Mouse (Mus musculus) heart, postnatal 25 days (tissue): ENCODE measurements around the gene Camk1d. TPM values are rescaled to one million over a fixed set of nuclear protein-coding genes. Genes with fewer than 3 reads are reported as not detected.
"Not testable (repeated sequence)": the region's sequence is repeated elsewhere in the genome, so short reads cannot be mapped to it uniquely, and the experiment has no call there.

Experiments
- DNase-seq: peaks from one replicate; pipeline ENCODE4 v3.0.0; 2022; ENCODE audit warnings: low spot score
- intact Hi-C: fragments of 180-260 bp; cut with DNase I; formaldehyde crosslinking; loops from one replicate; pipeline ENCODE4 v1.15.1; 2025
- total RNA-seq, 2 experiments: library from RNA; stranded (reverse); gene quantifications; 2 replicates each; pipeline ENCODE4 v1.2.3; 2021

Camk1d gene
- total RNA-seq, 2 experiments from 2014 or later = 4.6 to 5.3 TPM

- no peak for DNase-seq
- intact Hi-C loops = no loop called here
These were observed 82.5 kb downstream of the Camk1d start for GRCm38 (mm10) chr2:5631676-5632354.

- intact Hi-C loops = no loop called here
These were observed 83.6 kb downstream of the Camk1d start for GRCm38 (mm10) chr2:5630710-5631109.

GRCm38 (mm10) chr2:5624379-5624778 is 89.9 kb downstream of the Camk1d start:
- intact Hi-C loops = no loop called here
- DNase-seq = no peak

More at GRCm38 (mm10) chr2:5630710-5631109, 83.6 kb downstream of the Camk1d start:
- no peak for DNase-seq

- DNase-seq = no peak
- intact Hi-C loops = no loop called here
These were observed 95.9 kb downstream of the Camk1d start for GRCm38 (mm10) chr2:5618361-5618896.

- DNase-seq = peak; percentile 44
- intact Hi-C loops = no loop called here
These were observed 99.4 kb downstream of the Camk1d start for GRCm38 (mm10) chr2:5614896-5615295.

- DNase-seq = no peak
- intact Hi-C loops = no loop called here
These were observed 100.0 kb downstream of the Camk1d start for GRCm38 (mm10) chr2:5614308-5614705.

GRCm38 (mm10) chr2:5613651-5614307 is 100.5 kb downstream of the Camk1d start:
- intact Hi-C loops = no loop called here
- DNase-seq = peak; percentile 16

- no peak for DNase-seq
These were observed 102.7 kb downstream of the Camk1d start for GRCm38 (mm10) chr2:5611601-5612000.

GRCm38 (mm10) chr2:5610521-5610920 is 103.8 kb downstream of the Camk1d start:
- no peak for DNase-seq
- intact Hi-C loops = no loop called here

More at GRCm38 (mm10) chr2:5611601-5612000, 102.7 kb downstream of the Camk1d start:
- intact Hi-C loops = no loop called here

- DNase-seq = no peak
- intact Hi-C loops = no loop called here
These were observed 106.1 kb downstream of the Camk1d start for GRCm38 (mm10) chr2:5607920-5608841.

GRCm38 (mm10) chr2:5605849-5606248 is 108.5 kb downstream of the Camk1d start:
- no peak for DNase-seq
- intact Hi-C loops = no loop called here

- DNase-seq = no peak
- intact Hi-C loops = no loop called here
These were observed 112.3 kb downstream of the Camk1d start for GRCm38 (mm10) chr2:5602044-5602443.

GRCm38 (mm10) chr2:5601243-5601642 is 113.1 kb downstream of the Camk1d start:
- intact Hi-C loops, DNase-seq: not testable (repeated sequence)

GRCm38 (mm10) chr2:5600183-5600962 is 113.9 kb downstream of the Camk1d start:
- no peak for DNase-seq
- intact Hi-C loops = no loop called here

- intact Hi-C loops = no loop called here
- no peak for DNase-seq
These were observed 114.6 kb downstream of the Camk1d start for GRCm38 (mm10) chr2:5599713-5600112.

- intact Hi-C loops = no loop called here
- no peak for DNase-seq
These were observed 115.8 kb downstream of the Camk1d start for GRCm38 (mm10) chr2:5598533-5598932.

GRCm38 (mm10) chr2:5596882-5597281 is 117.4 kb downstream of the Camk1d start:
- intact Hi-C loops = no loop called here
- no peak for DNase-seq

GRCm38 (mm10) chr2:5595356-5596191 is 118.7 kb downstream of the Camk1d start:
- no peak for DNase-seq
- intact Hi-C loops = loop anchor here (2.0 kb wide), 1 partner anchor 75 kb away; no protein-coding TSS in a partner anchor
